Mouse (Mus musculus) layer of hippocampus, adult 18-20 months (tissue): ENCODE data around the gene Hoxd9. TPM values are rescaled to one million over a fixed set of nuclear protein-coding genes. Genes with fewer than 3 reads are reported as not detected.

Experiments
- DNase-seq, 2 experiments: peaks; one replicate each; pipeline ENCODE4 v3.0.0; 2022; ENCODE audit warnings: low spot score in 2 of 2
- total RNA-seq, 2 experiments: library from RNA; stranded (reverse); gene quantifications; 2 replicates each; pipeline ENCODE4 v1.2.3; 2021

Gene Hoxd9
- total RNA-seq, 2 experiments from 2014 or later = not detected

DNA sequence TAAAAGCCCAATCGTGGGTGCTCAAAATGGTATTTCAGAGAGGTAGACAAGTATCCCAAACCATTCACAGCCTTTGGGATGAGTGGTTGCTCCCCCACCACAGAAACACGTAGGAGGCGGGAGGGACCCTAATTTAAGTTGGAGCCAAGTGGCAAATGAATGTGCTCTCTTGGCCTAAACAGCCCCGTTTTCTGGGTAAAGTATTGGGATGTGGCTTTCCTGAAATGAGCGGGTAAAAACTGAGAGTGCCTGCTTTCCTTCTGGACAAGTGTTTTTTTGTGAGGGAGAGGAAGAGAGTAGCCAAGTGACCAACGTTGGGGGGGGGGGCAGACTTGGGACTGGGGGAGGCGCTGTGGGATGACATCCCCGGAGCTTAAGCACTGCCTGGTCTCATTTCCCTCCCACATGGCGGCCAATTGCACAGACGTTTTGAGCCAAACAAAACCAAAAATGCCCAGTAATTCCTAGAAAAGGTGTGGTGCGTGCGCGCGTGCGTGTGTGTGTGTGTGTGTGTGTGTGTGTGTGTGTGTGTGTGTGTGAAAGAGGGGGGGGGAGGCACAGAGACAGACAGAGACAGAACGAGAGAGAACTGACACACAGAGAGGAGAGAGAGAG is 13.5 kb downstream of the Hoxd9 start:
- DNase-seq = no peak

DNA sequence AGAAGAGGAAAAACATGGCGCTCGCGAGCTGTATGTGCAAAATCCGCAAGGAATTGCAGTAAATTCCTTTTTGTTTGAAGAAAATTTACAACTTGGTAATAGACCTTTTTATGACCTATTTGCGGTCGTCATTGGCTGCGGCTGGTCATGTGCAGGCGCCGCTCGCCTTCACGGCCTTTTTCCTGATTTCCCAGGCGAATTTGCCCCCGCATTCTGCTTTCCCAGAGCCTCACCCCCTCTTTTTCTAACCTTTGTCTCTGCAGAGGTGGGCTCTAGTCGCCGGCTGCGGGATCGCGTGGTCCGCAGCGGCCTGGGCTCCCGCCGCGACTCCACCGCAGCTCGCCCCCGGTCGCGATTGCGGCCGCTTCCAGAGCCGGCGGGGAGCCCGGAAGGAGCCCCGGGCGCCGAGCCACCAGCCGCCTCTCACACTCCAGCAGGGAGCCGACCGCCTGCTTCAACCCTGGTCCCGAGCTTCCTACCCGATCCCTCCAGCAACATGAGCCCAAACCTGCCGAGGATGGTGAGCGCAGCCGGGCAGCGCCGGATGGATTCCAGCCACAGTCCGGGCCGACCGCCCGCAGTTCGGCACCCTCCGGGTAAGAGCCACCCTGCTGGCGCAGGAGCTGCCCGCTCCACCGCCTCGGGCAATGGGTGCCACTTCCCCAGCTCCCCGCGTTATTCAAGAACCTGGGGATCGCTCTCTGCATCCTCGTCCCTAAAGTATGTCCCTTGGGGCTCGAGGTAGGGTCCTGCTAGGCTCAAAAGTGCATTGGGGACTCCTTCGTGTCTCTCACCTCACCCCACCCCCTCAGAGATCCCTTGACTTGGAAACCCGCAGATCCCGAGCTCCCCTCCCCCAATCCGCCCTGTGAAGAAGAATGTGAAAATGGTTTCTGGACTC is 14.4 kb downstream of the Hoxd9 start, which contains the start of the genes Hoxd3 and Hoxd4:
Gene Hoxd3 (plus strand): TSS at position 207 of the 901 bp plus-strand sequence.
Gene Hoxd4 (plus strand): TSS at position 209 of the 901 bp plus-strand sequence.
- DNase-seq = no peak

DNA sequence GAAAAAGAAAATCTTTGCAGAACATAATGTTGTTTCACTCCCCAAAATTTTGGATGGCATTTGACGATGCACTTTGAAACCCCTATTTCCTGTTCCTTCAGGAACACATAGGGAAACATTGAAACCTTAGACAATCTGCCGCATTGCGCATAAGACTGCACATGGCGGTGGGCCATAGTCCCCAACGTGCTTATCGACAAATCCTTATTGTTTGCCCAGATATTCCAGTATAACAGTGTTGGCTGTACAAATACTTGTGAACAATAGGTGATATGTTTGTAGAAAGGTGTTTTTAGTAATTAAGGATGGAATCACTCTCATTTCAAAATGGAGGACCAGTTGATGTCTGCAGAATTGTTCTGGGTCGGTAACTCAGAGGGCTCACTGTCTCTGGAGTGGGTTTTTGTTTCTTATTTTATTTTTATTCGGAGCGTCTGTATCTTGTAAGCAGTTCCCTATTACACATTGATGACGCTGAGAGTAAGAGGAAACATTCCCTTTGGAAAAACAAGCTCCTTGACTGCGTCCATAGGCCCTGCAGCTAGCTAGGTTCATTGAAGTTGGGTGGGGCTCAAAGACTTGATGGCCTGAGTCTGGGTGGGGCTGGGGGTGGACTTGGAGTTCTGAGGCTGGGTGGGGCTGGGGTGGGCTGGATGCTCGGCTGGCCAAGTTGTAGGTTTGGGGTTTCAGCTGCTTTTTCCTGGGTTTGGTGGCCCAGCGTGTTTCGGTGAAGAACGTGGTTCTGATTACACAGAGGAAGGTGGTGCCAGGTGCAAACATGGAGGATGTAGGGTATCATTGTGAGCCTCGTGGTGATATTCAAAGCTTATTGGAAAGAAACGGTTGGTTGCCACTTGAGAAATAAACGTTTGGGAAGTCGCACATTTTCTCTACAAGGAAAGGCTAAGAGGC is 16.0 kb downstream of the Hoxd9 start:
- no peak for DNase-seq

DNA sequence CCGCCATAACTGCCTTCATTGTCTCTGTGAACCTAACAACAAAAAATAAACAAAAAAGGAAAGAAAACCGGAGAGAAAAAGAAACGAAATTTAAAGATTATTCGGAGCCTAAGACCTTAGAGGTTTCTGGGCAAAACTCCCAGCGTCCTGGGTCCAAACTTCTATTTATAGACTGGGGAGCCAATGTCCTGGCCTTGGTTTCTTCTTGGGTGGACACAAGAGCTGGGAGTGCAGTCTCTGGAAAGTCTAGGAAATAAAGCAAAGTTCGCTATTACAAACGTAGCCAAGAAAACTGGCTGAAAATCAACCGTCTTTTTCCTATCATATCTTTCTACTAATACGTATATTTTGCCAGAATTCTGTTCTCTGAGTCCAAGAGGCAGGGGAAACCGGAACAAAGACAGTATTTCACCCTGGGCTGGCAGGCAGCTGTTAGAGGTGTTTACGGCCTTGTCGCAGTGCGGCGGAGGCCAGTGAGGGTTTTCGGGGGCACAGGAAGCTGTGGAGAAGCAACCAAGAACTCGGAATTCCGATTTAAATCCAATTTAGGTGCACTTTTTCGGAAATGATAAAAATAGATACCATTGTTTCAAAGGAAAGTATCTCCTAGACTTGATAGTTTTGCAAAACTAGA is 16.7 kb downstream of the Hoxd9 start:
- DNase-seq = no peak

DNA sequence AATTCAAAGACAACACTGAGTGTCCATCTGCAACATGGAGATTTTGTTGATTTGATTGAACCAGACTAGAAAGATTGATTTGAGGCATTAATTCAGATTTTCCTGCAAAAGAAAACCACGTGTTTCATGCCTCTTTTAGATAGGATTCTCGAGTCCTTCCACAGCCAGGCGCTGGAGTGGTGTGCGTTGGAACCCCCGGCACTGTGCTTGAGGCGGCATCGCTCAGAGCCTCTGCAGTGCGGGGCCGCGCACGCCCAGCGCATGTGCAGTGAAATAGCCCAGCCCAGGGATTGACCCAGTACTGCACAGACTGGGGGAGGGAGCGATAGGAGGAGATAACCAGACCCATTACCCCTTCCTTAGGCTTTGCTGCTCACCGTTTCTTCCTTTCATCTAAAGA is 17.4 kb downstream of the Hoxd9 start:
- no peak for DNase-seq

DNA sequence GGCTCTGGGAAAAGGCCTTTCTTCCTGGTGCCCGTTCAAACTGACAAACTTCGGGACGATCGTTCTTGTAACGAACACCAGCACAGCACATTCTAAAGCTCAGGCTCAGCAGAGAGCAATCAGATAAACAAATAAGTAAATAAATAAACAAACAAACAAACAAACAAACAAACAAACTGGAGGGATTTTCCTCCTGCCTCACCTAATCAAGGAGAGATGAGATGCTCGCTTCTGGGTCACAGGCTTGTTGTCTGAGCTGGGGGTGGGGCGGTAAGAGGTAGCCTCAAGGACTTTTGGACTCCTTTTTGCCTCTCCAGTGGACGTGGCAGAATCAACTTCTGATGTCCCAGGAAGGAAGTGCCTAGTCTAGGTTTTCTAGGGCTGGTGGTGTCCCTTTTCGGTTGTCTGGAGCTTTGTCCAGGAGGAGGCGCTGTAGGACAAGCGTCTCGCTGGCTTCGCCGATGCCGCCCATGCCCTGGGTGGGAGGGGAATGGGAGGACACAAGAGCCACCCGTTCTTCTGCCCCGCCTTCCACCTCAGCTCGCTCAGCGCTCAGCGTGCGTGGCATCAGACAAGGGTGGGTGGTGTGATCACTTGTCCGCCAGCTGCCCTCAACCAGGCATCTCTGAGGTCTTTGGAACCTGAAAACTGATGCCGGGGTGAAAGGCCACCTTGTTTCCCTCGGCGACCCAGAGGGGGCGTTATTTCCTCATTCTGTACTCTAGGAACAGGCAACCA is 18.1 kb downstream of the Hoxd9 start:
- DNase-seq = peak; percentile 35 to 81

DNA sequence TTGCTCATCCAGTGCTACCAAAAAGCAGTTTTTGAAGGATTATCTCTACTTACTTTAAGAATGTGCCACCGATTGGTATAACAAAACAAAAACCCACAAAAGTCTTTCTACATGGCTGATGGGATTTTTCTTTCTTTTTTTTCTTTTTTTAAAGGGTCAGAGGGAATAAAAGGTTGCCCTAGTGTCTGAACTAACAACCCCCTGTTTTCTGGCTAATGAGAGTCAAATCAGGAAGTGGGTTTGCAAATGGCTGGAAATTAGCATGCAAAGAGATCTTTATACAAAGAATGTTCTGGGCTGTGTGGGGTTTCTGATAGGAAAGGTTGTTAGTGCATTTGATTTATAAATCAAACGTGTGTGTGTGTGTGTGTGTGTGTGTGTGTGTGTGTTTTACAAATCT is 22.9 kb downstream of the Hoxd9 start:
- DNase-seq = no peak

DNA sequence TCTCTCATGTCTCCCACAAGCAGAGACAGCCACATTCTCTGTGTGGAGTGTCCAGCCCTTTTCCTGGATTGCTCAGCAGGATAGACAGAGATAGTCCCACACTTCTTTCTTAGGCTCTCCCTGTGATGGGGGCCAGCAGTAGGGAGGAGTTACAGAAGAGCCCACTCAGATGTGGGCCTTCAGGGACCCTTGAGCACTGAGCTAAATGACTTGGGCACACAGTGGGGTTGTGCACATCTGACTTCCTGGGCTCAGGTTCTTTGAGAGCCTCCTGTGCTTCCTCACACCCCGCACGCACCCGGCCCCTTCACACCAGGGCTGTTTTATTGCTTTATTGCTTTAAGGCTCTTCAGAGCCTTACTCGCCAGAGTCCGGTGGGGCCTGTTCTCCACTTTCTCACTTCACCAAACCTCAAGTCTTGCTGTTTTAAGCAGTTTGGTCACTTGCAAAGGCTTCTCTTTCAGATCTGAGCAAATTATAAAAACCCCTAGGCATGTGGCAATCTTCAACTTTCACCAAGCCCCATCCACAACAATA is 23.5 kb downstream of the Hoxd9 start:
- no peak for DNase-seq

DNA sequence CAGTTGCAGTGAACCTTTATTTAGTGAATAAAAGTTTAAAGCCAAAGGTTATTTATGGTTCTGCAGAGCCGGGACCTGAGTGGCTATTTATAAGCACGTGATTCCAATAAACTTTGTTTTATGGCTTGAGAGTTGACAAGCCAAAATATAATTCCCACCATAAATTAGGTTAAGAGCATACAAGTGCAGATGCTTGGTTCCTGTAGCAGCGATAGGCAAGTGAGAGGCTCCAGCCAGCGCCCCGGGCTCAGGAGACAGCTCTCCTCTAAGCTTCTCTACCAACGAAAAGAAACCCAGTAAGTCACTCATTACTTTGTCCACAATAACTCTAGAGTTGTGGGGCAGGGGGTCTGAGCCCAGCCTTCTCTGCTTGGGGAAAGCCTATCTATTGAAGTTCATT is 24.4 kb downstream of the Hoxd9 start:
- DNase-seq = no peak

DNA sequence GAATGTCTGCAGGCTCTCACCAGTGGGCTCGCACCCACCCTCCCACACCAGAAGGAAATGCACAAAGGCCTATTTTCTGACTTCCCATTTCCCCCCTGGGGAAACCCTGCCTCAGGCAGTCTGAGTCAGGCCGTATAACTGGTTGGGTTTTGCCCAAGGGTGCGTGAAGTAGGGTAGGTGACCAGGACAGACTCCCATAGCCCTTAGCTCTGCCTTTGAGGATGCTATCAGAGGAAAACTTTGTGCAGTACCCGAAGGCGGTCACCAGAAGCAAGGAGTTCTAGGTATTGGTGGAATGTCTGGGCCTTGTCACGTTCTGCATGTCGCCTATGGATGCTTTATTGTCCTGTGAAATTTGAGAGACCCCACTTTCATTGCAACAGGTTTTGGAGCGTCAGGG is 25.4 kb downstream of the Hoxd9 start:
- DNase-seq = no peak

DNA sequence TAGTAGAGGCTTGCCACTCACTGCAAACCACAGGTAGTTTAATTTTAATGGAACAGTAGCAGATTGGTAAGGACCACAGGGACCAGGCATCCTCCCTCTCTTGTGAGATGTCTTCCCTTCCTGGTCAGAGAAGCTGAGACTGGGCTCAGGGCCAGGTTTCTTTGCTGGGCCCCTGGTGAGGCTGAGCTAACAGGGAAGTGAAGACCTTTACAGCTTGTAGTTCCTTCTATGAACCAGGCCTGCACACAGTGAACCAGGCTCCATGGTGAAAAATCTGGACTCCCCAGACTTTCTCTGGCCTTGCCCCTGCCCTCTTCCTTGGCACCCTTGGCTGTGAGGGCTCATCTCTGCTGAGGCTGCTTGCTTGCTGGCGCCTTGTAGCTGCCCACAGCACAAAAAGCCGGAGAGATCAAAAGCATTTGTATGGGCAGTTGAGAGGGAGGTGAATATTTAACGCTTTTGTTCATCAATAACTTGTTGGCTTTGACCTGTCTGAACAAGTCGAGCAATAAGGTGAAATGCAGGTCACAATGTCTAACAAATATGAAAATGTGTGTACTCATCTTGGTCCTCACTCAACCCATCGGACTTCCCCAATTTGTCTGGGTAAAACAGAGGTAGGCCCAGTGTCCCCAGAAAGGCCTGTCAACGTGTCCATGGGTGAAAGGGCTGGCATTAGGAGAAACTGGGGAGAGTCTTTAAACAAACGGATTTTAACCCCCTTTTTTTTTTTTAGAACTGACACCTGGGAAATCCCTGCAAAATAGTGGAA is 26.9 kb downstream of the Hoxd9 start:
- DNase-seq = no peak

DNA sequence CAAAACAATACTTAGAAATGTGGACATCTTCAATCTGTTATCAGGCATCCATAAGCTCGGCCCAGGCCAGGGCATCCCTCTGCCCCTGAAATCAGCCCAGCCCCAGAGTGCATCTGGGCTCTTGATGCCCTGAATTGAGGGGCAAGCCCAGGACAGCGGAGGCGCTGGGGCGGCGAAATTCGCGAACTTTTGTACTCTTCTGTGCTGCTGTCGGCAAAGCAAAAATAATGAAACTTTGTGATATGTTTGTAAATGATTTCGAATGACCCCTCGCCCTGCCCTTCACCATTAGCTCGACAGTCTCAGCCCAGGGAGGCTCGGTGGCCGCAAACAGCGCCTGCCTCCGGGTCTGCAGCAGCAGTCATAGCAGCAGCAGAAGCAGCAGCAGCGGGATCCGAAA is 27.6 kb downstream of the Hoxd9 start:
- DNase-seq = no peak

DNA sequence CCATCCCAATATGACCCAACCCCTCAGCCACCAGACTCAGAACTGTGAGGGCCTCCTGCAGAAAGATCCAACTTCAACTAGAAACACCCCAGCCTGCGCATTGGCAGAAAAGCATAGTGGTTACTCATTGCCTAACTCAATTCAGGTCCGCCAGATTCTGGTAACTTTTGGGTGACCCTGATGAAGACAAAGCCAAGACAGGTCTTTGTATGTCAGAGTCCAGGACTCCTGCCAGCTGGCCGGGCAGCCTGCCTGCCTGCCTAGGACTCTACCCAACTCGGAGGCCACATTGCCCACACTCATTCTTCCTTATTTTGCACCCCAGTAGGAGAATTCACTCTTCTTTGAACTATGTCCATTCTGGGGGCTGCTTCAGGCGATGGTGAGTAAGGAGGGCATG is 29.0 kb downstream of the Hoxd9 start, which contains the start of gene Gm28230:
Gene Gm28230 (plus strand): TSS at position 178 of the 400 bp plus-strand sequence.
- no peak for DNase-seq

DNA sequence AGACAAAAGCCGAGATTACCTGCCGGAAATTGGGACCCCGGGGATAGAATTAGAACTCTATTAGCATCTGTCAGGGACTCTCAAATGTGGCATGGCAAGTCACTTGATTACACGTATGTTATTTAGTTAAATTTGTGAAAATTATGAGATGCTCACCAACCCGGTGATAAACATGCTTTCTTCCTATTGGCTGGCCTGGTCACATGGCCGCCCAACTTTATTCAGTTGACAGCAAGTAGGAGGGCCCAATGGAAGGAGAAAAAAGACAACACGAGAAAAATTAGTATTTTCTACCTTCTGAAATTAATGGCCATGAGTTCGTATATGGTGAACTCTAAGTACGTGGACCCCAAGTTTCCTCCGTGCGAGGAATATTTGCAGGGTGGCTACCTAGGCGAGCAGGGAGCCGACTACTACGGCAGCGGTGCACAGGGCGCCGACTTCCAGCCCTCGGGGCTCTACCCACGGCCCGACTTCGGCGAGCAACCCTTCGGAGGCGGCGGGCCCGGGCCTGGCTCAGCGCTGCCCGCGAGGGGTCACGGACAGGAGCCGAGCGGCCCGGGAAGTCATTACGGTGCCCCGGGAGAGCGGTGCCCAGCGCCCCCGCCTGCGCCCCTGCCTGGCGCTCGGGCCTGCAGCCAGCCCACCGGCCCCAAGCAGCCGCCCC is 29.6 kb downstream of the Hoxd9 start:
- DNase-seq = no peak

DNA sequence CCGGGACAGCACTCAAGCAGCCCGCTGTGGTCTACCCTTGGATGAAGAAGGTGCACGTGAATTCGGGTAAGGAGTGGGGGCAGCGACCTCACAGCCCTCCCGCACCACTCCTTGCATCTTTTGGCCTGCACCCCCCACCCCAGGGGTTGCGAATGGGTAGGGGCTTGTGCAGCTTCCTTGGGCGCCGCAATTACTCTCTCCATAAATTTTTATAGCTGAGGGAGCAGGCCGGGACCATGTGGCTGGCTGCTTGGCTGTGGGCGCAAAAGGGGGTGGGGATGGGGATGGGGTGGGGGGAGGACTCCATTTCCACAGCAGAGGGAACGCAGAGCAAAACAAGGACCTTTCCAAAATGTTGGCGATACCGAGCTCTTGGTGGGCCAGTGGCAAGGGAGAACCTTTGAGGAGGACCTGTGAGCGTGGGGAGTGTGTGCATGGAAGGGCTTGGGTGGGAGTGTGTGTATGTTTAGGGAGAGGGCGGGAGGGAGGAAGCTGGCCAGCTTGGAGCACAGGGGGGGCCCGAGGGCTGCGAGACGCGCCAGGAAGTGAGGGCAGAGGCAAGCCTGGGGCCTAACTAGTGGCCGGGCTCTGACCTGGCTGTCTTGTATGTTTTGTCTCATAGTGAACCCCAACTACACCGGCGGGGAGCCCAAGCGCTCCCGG is 30.2 kb downstream of the Hoxd9 start:
- DNase-seq = no peak

DNA sequence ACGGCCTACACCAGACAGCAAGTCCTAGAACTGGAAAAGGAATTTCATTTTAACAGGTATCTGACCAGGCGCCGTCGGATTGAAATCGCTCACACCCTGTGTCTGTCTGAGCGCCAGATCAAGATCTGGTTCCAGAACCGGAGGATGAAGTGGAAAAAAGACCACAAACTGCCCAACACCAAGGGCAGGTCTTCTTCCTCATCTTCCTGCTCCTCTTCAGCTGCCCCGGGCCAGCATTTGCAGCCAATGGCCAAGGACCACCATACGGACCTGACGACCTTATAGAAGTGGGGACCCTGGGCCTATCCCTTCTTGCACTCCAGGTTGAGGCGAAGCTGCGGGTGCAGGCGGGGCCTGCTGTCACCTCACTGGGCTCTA is 30.8 kb downstream of the Hoxd9 start:
- no peak for DNase-seq

DNA sequence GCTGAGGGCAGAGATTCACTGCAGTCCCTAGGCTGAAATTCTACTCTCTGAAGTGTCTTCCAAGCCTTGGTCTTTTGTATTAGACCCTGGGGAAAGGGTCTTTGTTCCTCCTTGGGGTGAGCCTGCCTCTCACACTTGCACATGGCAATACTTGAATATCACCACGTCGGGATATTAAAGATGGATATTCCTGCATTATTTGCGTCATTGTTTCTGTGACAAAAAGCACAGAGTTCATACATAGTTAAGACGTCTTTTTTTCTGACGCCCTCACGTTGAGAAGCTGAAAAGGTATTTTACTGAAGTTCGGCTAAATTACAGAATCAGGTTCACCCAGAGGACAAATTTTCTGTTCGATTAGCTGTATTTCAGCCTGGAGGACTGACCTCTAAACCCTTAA is 32.8 kb downstream of the Hoxd9 start:
- no peak for DNase-seq

DNA sequence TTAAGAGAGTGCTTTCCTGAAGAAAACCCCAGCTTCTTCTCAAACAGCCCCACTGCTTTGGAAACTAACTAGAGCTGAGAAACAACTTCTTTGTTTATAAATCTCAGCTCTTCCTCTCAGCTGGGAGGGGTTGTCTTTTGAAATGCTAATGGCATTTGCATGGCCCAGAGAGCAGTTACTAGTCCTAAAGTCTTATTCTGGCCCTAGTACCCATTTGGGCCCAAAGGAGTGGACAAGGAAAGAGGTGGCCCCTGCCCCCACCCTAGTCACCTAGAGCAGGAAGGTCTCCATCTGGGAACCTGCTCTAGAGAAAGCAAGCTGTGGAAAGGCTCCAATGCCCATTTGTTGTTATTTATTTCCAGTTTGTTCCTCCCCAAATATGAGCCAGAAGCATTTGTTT is 33.5 kb downstream of the Hoxd9 start:
- no peak for DNase-seq
